Mouse (Mus musculus): ENCODE results near the gene Cep295nl.
"Not testable (repeated sequence)": the region's sequence is repeated elsewhere in the genome, so short reads cannot be mapped to it uniquely, and the experiment has no call there.

Gene Cep295nl

GRCm38 (mm10) chr11:118318678-118319077, 23.6 kb downstream of the Cep295nl start:
- no peak for DNase-seq

- DNase-seq: peak; percentile 39
These were observed 25.2 kb downstream of the Cep295nl start for GRCm38 (mm10) chr11:118317129-118317528.

- no peak for DNase-seq
These were observed 26.0 kb downstream of the Cep295nl start for GRCm38 (mm10) chr11:118316231-118316806.

- DNase-seq: no peak
These were observed 30.1 kb downstream of the Cep295nl start for GRCm38 (mm10) chr11:118312132-118312723.

GRCm38 (mm10) chr11:118307962-118308361, 34.3 kb downstream of the Cep295nl start:
- DNase-seq: not testable (repeated sequence)

GRCm38 (mm10) chr11:118303959-118304358, 38.3 kb downstream of the Cep295nl start:
- not testable (repeated sequence) for DNase-seq

- DNase-seq: no peak
These were observed 43.5 kb downstream of the Cep295nl start for GRCm38 (mm10) chr11:118298810-118299209.

GRCm38 (mm10) chr11:118297967-118298366, 44.3 kb downstream of the Cep295nl start:
- no peak for DNase-seq

- no peak for DNase-seq
These were observed 47.3 kb downstream of the Cep295nl start for GRCm38 (mm10) chr11:118295026-118295425.

- DNase-seq: no peak
These were observed 49.6 kb downstream of the Cep295nl start for GRCm38 (mm10) chr11:118292671-118293070.

- peak; percentile 100 for DNase-seq
These were observed 52.1 kb downstream of the Cep295nl start, which contains the start of gene Usp36 for GRCm38 (mm10) chr11:118289999-118290889. Gene Usp36 (minus strand): TSS chr11:118290244.

- no peak for DNase-seq
These were observed 52.7 kb downstream of the Cep295nl start for GRCm38 (mm10) chr11:118289562-118289961.

GRCm38 (mm10) chr11:118289037-118289511, 53.2 kb downstream of the Cep295nl start:
- peak; percentile 51 for DNase-seq

GRCm38 (mm10) chr11:118287573-118287972, 54.7 kb downstream of the Cep295nl start:
- DNase-seq: no peak

- no peak for DNase-seq
These were observed 55.9 kb downstream of the Cep295nl start for GRCm38 (mm10) chr11:118286434-118286833.

- peak; percentile 30 for DNase-seq
These were observed 56.5 kb downstream of the Cep295nl start for GRCm38 (mm10) chr11:118285791-118286190.
